Mouse (Mus musculus) hindbrain, embryonic 10.5 days (tissue): Measurements from ENCODE around the gene Stac3. TPM values are rescaled to one million over a fixed set of nuclear protein-coding genes. Genes with fewer than 3 reads are reported as not detected.

Source experiments
- polyA plus RNA-seq: library from polyadenylated mRNA; unstranded; fragments of >200 nt; fragmentation: Nextera tagmentation; extraction: Ambion mirVana; gene quantifications from 2 replicates; pipeline ENCODE4 v1.2.1, GENCODE M21; 2016

The Stac3 gene
- polyA plus RNA-seq, 1 experiment from 2014 or later = 1.5 TPM

Other genes starting within 250 kb of the Stac3 start
- 24.4 and 39.4 TPM in 2 replicates for gene Kif5a, start 238.3 kb upstream of the Stac3 start, polyA plus RNA-seq
- 222 and 255 TPM in 2 replicates for gene Dctn2, start 235.3 kb upstream of the Stac3 start, polyA plus RNA-seq
- 12.8 and 16.3 TPM in 2 replicates for gene Mbd6, start 212.7 kb upstream of the Stac3 start, polyA plus RNA-seq
- 171 and 174 TPM in 2 replicates for gene Mars, start 189.9 kb upstream of the Stac3 start, polyA plus RNA-seq
- gene Arhgap9, start 179.7 kb upstream of the Stac3 start, polyA plus RNA-seq = 1.8 and 2.5 TPM in 2 replicates
- 7.1 and 7.3 TPM in 2 replicates for gene Gli1, start 159.7 kb upstream of the Stac3 start, polyA plus RNA-seq
- gene Inhbe, start 147.3 kb upstream of the Stac3 start, polyA plus RNA-seq = not detected in 2 replicates
- 0.13 TPM in 1 of 2 replicates, not detected in the other for gene Inhbc, start 131.3 kb upstream of the Stac3 start, polyA plus RNA-seq
- 31.0 and 35.5 TPM in 2 replicates for gene R3hdm2, start 121.4 kb upstream of the Stac3 start, polyA plus RNA-seq
- 8.1 and 10.5 TPM in 2 replicates for gene Ndufa4l2, start 13.3 kb downstream of the Stac3 start, polyA plus RNA-seq
- gene Shmt2, start 20.8 kb downstream of the Stac3 start, polyA plus RNA-seq = 103 and 118 TPM in 2 replicates
- 23.1 and 70.9 TPM in 2 replicates for gene Nxph4, start 32.9 kb downstream of the Stac3 start, polyA plus RNA-seq
- 55.7 and 71.7 TPM in 2 replicates for gene Lrp1, start 119.5 kb downstream of the Stac3 start, polyA plus RNA-seq
- gene Stat6, start 141.3 kb downstream of the Stac3 start, polyA plus RNA-seq = 8.9 and 9.5 TPM in 2 replicates
- gene Nemp1, start 165.2 kb downstream of the Stac3 start, polyA plus RNA-seq = 7.7 and 10.2 TPM in 2 replicates
- 6.6 and 6.8 TPM in 2 replicates for gene Nab2, start 166.9 kb downstream of the Stac3 start, polyA plus RNA-seq
- 0.37 and 0.51 TPM in 2 replicates for gene Myo1a, start 203.5 kb downstream of the Stac3 start, polyA plus RNA-seq
- gene Tac2, start 222.8 kb downstream of the Stac3 start, polyA plus RNA-seq = not detected in 2 replicates
- gene Zbtb39, start 237.9 kb downstream of the Stac3 start, polyA plus RNA-seq = 4.4 and 4.7 TPM in 2 replicates